Mouse (Mus musculus) erythroblast, embryonic 14.5 days (primary cell): ENCODE measurements around the gene Ppp1r14b.

Experiments used
- GATA1 ChIP-seq: IDR thresholded peaks from 2 replicates; pipeline ENCODE4 v1.6.1; 2012; ENCODE audit warnings: low read length, inconsistent platforms, mixed read lengths
- TAL1 ChIP-seq: IDR thresholded peaks from 3 replicates; pipeline ENCODE4 v1.6.1; 2012; ENCODE audit warnings: low read length, inconsistent platforms, mixed read lengths

- no peak for TF ChIP-seq TAL1
- no peak for TF ChIP-seq GATA1
Observed at GRCm38 (mm10) chr19:6979486-6980380, 5.0 kb downstream of the Ppp1r14b start.
